Mouse (Mus musculus): ENCODE measurements around the gene Thap12. TPM values are rescaled to one million over a fixed set of nuclear protein-coding genes. Genes with fewer than 3 reads are reported as not detected.

The Thap12 gene
- polyA plus RNA-seq, 1 experiment from 2014 or later, result 46.9 TPM

- H3K27me3 ChIP-seq, result peaks cover 2% of the 10 kb centered on the region
- ChIA-PET CTCF (no interaction called here), POLR2A (no interaction called here)
- DNase-seq (ENCODE audit: low read depth, low spot score) (no peak), ATAC-seq (no peak)
- no peak for TF ChIP-seq CTCF (IDR thresholded peaks at IDR 0.05)
- in situ Hi-C loops (cut with MboI; ENCODE audit: low pct_unique_long_range_greater_than_20kb), result no loop called here
These were observed 47.5 kb downstream of the Thap12 start for GRCm38 (mm10) chr7:98750404-98750803.

- CTCF ChIA-PET, result interaction anchor here (1.0 kb wide), 1 partner anchor 9 kb away, joined by 3 read pairs; no protein-coding TSS in a partner anchor
- ATAC-seq (no peak), DNase-seq (ENCODE audit: low read depth, low spot score) (no peak)
- in situ Hi-C loops (cut with MboI; ENCODE audit: low pct_unique_long_range_greater_than_20kb), result no loop called here
- TF ChIP-seq CTCF (IDR thresholded peaks at IDR 0.05), result no peak
- POLR2A ChIA-PET, result no interaction called here
- H3K27me3 ChIP-seq, result no peaks in the 10 kb centered on the region
These were observed 49.8 kb downstream of the Thap12 start for GRCm38 (mm10) chr7:98752680-98753079.

GRCm38 (mm10) chr7:98756050-98756449, 53.1 kb downstream of the Thap12 start:
- no peak for DNase-seq (ENCODE audit: low read depth, low spot score)
- in situ Hi-C loops (cut with MboI; ENCODE audit: low pct_unique_long_range_greater_than_20kb), result no loop called here

GRCm38 (mm10) chr7:98756556-98756955, 53.7 kb downstream of the Thap12 start:
- H3K27me3 ChIP-seq, result no peaks in the 10 kb centered on the region
- in situ Hi-C loops (cut with MboI; ENCODE audit: low pct_unique_long_range_greater_than_20kb), result no loop called here
- DNase-seq (ENCODE audit: low read depth, low spot score), result no peak
- TF ChIP-seq CTCF (IDR thresholded peaks at IDR 0.05), result no peak
- ChIA-PET POLR2A (interaction anchor here (0.6 kb wide), 1 partner anchor 375 kb away, joined by 8 read pairs; no protein-coding TSS in a partner anchor), CTCF (interaction anchor here (0.7 kb wide), 1 partner anchor 80 kb away, joined by 3 read pairs; no protein-coding TSS in a partner anchor)
- no peak for ATAC-seq

More at GRCm38 (mm10) chr7:98756050-98756449, 53.1 kb downstream of the Thap12 start:
- ChIA-PET POLR2A (interaction anchor here (0.6 kb wide), 1 partner anchor 376 kb away, joined by 8 read pairs; no protein-coding TSS in a partner anchor), CTCF (interaction anchor here (0.7 kb wide), 1 partner anchor 80 kb away, joined by 3 read pairs; no protein-coding TSS in a partner anchor)
- H3K27me3 ChIP-seq, result no peaks in the 10 kb centered on the region
- no peak for ATAC-seq
- no peak for TF ChIP-seq CTCF (IDR thresholded peaks at IDR 0.05)

- no peak for ATAC-seq
- POLR2A ChIA-PET, result interaction anchor here (0.5 kb wide), 1 partner anchor 39 kb away, joined by 3 read pairs; no protein-coding TSS in a partner anchor
- CTCF ChIA-PET, result no interaction called here
- TF ChIP-seq CTCF (IDR thresholded peaks at IDR 0.05), result no peak
- in situ Hi-C loops (cut with MboI; ENCODE audit: low pct_unique_long_range_greater_than_20kb), result no loop called here
- no peak for DNase-seq (ENCODE audit: low read depth, low spot score)
- H3K27me3 ChIP-seq, result no peaks in the 10 kb centered on the region
These were observed 57.2 kb downstream of the Thap12 start for GRCm38 (mm10) chr7:98760126-98760525.

GRCm38 (mm10) chr7:98763911-98764310, 61.0 kb downstream of the Thap12 start:
- no peak for TF ChIP-seq CTCF (IDR thresholded peaks at IDR 0.05)
- in situ Hi-C loops (cut with MboI; ENCODE audit: low pct_unique_long_range_greater_than_20kb), result no loop called here
- DNase-seq (ENCODE audit: low read depth, low spot score) (no peak), ATAC-seq (no peak)
- H3K27me3 ChIP-seq, result peaks cover 8% of the 10 kb centered on the region
- ChIA-PET CTCF (interaction anchor here (0.7 to 1.7 kb wide), 3 partner anchors 15 to 197 kb away, joined by 3 to 4 read pairs (median 3); no protein-coding TSS in a partner anchor), POLR2A (no interaction called here)

GRCm38 (mm10) chr7:98767261-98767660, 64.4 kb downstream of the Thap12 start:
- H3K27me3 ChIP-seq, result peaks cover 8% of the 10 kb centered on the region
- POLR2A ChIA-PET, result no interaction called here
- in situ Hi-C loops (cut with MboI; ENCODE audit: low pct_unique_long_range_greater_than_20kb), result no loop called here
- no peak for TF ChIP-seq CTCF (IDR thresholded peaks at IDR 0.05)
- DNase-seq (ENCODE audit: low read depth, low spot score) (no peak), ATAC-seq (no peak)
- CTCF ChIA-PET, result no interaction called here

Other genes starting within 250 kb of the Thap12 start
- gene Lrrc32, start 213.8 kb upstream of the Thap12 start, polyA plus RNA-seq (2021), result 8.9 TPM
- gene Emsy, start 46.3 kb upstream of the Thap12 start, polyA plus RNA-seq (2021), result 30.3 TPM
- 0.14 TPM for gene Wnt11, start 132.0 kb downstream of the Thap12 start, polyA plus RNA-seq (2021)